Mouse (Mus musculus): ENCODE measurements around the gene Serpina3j. TPM values are rescaled to one million over a fixed set of nuclear protein-coding genes. Genes with fewer than 3 reads are reported as not detected.
A peak's percentile ranks its signal among the peaks of the same experiment; 100 is the strongest.
"Not testable (repeated sequence)": the region's sequence is repeated elsewhere in the genome, so short reads cannot be mapped to it uniquely, and the experiment has no call there.

Serpina3j gene
- total RNA-seq (2022) = not detected

- no peak for DNase-seq (ENCODE audit: low spot score)
Measured at GRCm38 (mm10) chr12:104314253-104314652, at the start of gene Serpina3j. TSS of gene Serpina3j (plus strand) at chr12:104314553.

- no peak for DNase-seq (ENCODE audit: low spot score)
Measured at GRCm38 (mm10) chr12:104266374-104266773, 48.0 kb upstream of the Serpina3j start.

- no peak for DNase-seq (ENCODE audit: low spot score)
Measured at GRCm38 (mm10) chr12:104278216-104279055, 35.9 kb upstream of the Serpina3j start.

GRCm38 (mm10) chr12:104279056-104279435 is 35.3 kb upstream of the Serpina3j start:
- DNase-seq (ENCODE audit: low spot score) = no peak

GRCm38 (mm10) chr12:104283380-104283779 is 31.0 kb upstream of the Serpina3j start:
- no peak for DNase-seq (ENCODE audit: low spot score)

- DNase-seq (ENCODE audit: low spot score) = no peak
Measured at GRCm38 (mm10) chr12:104288336-104288735, 26.0 kb upstream of the Serpina3j start.

- DNase-seq (ENCODE audit: low spot score) = no peak
Measured at GRCm38 (mm10) chr12:104289872-104290271, 24.5 kb upstream of the Serpina3j start.

- no peak for DNase-seq (ENCODE audit: low spot score)
Measured at GRCm38 (mm10) chr12:104293963-104294362, 20.4 kb upstream of the Serpina3j start.

- DNase-seq (ENCODE audit: low spot score) = no peak
Measured at GRCm38 (mm10) chr12:104298049-104298448, 16.3 kb upstream of the Serpina3j start.

GRCm38 (mm10) chr12:104305991-104306390 is 8.4 kb upstream of the Serpina3j start:
- no peak for DNase-seq (ENCODE audit: low spot score)

GRCm38 (mm10) chr12:104322454-104322853 is 8.1 kb downstream of the Serpina3j start:
- DNase-seq (ENCODE audit: low spot score) = no peak

- no peak for DNase-seq (ENCODE audit: low spot score)
Measured at GRCm38 (mm10) chr12:104331701-104332100, 17.3 kb downstream of the Serpina3j start.

GRCm38 (mm10) chr12:104336873-104337272 is 22.5 kb downstream of the Serpina3j start:
- not testable (repeated sequence) for DNase-seq (ENCODE audit: low spot score)

GRCm38 (mm10) chr12:104338226-104338625 is 23.9 kb downstream of the Serpina3j start, which contains the start of the genes Serpina3k and Serpina3m:
TSS of gene Serpina3k (plus strand) at chr12:104338486.
TSS of gene Serpina3m (plus strand) at chr12:104338486.
- not testable (repeated sequence) for DNase-seq (ENCODE audit: low spot score)

- DNase-seq (ENCODE audit: low spot score) = no peak
Measured at GRCm38 (mm10) chr12:104338705-104339104, 24.4 kb downstream of the Serpina3j start.

- DNase-seq (ENCODE audit: low spot score) = not testable (repeated sequence)
Measured at GRCm38 (mm10) chr12:104342489-104342888, 28.1 kb downstream of the Serpina3j start.

- no peak for DNase-seq (ENCODE audit: low spot score)
Measured at GRCm38 (mm10) chr12:104345181-104345580, 30.8 kb downstream of the Serpina3j start.

- no peak for DNase-seq (ENCODE audit: low spot score)
Measured at GRCm38 (mm10) chr12:104345707-104346106, 31.4 kb downstream of the Serpina3j start.

GRCm38 (mm10) chr12:104347091-104347490 is 32.7 kb downstream of the Serpina3j start:
- DNase-seq (ENCODE audit: low spot score) = no peak

- DNase-seq (ENCODE audit: low spot score) = peak; percentile 11
Measured at GRCm38 (mm10) chr12:104351812-104352211, 37.5 kb downstream of the Serpina3j start.

GRCm38 (mm10) chr12:104356006-104356405 is 41.7 kb downstream of the Serpina3j start:
- DNase-seq (ENCODE audit: low spot score) = no peak

- no peak for DNase-seq (ENCODE audit: low spot score)
Measured at GRCm38 (mm10) chr12:104369986-104370385, 55.6 kb downstream of the Serpina3j start.

All from heart, adult 8-10 months (tissue).